Mouse (Mus musculus): ENCODE results near the gene Lrp1. TPM values are rescaled to one million over a fixed set of nuclear protein-coding genes. Genes with fewer than 3 reads are reported as not detected.
A peak's percentile ranks its signal among the peaks of the same experiment; 100 is the strongest.

Gene Lrp1
- polyA plus RNA-seq, 1 experiment, result 387 TPM

DNA sequence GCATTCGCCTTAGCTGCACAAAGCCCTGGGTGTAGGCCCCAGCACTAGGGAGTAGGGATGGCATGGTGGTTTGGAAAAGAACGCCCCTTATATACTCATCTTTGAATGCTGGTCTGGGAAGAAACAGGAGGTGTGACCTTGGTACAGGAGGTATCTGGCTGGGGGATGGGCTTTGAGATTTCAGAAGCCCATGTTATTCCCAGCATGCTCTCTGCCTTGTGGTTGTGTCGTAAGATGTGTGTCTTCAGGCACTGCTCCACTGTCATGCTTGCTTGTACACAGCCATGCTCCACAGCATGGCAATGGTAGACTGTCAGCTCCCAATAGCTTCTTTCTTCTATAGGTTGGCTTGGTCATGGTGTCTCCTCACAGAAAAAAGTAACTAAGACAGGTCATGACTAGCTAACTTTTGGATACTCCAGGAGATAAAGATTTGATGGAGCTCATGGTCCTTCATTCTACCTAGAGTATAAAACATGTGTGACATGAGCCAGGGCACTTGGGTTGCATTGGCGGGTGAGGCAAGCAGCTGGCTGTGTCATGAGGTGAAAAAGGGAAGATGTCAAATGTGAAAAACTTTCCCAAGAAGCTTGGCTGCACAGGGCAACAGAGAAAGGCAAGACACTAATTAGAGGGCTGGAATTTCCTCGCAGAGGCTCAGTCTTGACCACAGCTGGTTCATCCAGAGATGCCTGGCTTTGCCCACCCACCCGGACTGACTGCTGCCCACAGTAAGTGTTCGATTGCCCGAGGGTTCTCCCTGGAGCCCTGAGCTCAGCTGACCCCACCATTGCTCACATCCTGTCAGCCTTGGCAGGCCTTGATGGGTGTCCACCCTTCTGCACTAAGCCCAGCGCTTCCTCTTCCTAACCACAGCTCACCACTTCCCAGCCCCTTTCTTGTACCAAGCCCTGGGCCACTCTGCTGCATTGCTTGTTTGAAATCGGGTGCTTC, 10.6 kb upstream of the Lrp1 start:
- H3K4me3 ChIP-seq (ENCODE audit: insufficient read depth, low read length), result no peak overlapping the region
- H3K27ac ChIP-seq (ENCODE audit: insufficient read depth, low read length), result no peak overlapping the region
- peaks cover 6% of the 10 kb centered on the region; the same call in 1 of the 2 replicates for H3K4me1 ChIP-seq (ENCODE audit: control insufficient read depth, insufficient read depth, low read length)
- TF ChIP-seq CTCF (IDR thresholded peaks at IDR 0.05; ENCODE audit: borderline replicate concordance, insufficient read depth, low read length) (no peak), POLR2A (IDR thresholded peaks at IDR 0.05; ENCODE audit: low read depth, low read length) (no peak)

DNA sequence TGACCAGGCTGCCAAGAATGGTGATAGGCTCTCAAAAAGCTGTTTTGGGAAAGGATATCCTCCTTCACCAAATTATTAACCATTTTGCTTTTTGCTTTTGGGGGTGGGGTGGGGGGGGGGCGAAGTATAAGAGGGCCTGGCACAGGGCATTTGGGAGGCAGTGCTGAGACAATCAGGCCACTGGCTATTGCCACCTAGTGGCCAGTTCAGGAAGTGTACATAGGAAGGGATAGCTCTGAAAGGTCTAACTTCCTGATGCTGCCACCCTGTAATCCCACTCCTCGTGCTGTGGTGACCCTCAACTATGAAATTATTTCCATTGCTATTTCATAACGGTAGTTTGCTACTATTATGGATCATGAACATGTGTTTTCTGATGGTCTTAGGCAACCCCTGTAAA, 5.5 kb upstream of the Lrp1 start:
- TF ChIP-seq POLR2A (IDR thresholded peaks at IDR 0.05; ENCODE audit: low read depth, low read length), result no peak
- TF ChIP-seq CTCF (IDR thresholded peaks at IDR 0.05; ENCODE audit: borderline replicate concordance, insufficient read depth, low read length), result no peak
- Histone ChIP-seq H3K4me1 (ENCODE audit: control insufficient read depth, insufficient read depth, low read length) (no peaks in the 10 kb centered on the region), H3K4me3 (ENCODE audit: insufficient read depth, low read length) (no peak overlapping the region), H3K27ac (ENCODE audit: insufficient read depth, low read length) (no peak overlapping the region)

DNA sequence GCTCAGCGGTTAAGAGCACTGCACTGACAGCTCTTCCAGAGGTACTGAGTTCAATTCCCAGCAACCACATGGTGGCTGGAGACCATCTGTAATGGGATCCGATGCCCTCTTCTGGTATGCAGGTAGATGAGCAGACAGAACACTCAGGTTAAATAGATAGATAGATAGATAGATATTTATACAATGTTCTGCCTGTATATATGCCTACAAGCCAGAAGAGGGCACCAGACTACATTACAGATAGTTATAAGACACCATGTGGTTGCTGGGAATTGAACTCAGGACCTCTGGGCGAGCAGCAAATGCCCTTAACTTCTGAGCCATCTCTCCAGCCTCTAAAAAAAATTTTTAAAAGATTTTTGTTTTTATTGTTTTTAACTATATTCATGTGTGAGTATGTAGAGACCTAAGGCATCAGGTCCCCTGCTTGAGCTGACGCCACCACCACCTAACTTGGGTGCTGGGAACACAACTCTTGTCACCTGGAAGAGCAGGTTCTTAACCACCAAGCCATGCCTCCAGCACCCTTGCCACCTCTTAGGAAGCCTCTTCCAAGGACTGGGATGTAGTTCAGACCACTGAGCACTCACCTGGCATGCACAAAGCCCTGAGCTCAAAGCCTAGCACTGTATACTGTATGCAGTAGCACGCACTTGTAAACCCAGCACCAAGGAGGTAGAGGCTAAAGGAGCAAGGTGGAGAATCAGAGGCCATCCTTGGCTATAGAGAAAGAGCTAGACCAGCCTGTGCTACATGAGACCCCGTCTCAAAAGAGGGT, 2.7 kb upstream of the Lrp1 start:
- Histone ChIP-seq H3K4me1 (ENCODE audit: control insufficient read depth, insufficient read depth, low read length) (no peaks in the 10 kb centered on the region), H3K27ac (ENCODE audit: insufficient read depth, low read length) (no peak overlapping the region), H3K4me3 (ENCODE audit: insufficient read depth, low read length) (no peak overlapping the region)
- TF ChIP-seq POLR2A (IDR thresholded peaks at IDR 0.05; ENCODE audit: low read depth, low read length), result no peak
- no peak for TF ChIP-seq CTCF (IDR thresholded peaks at IDR 0.05; ENCODE audit: borderline replicate concordance, insufficient read depth, low read length)

DNA sequence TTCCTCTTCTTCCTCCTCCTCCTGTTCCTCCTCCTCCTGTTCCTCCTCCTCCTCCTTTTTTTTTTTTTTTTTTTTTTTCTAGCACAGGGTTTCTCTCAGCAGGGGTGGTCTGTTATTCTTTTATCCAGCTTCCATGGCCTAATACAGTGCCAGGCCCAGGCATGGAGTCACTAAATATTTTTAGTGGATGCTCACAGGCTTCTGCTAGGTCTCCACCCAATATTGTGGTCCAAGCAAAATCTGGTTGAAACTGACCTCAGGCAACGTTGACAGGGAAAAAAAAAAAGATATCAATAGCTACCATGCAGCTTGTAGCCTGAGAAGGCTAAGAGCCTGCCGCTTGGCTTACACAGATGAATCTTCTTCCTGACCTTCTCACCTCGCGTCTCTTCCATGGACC, 1.7 kb upstream of the Lrp1 start:
- no peak; the same call in 1 of the 2 replicates for TF ChIP-seq POLR2A (IDR thresholded peaks at IDR 0.05; ENCODE audit: low read depth, low read length)
- no peak for TF ChIP-seq CTCF (IDR thresholded peaks at IDR 0.05; ENCODE audit: borderline replicate concordance, insufficient read depth, low read length)
- H3K27ac ChIP-seq (ENCODE audit: insufficient read depth, low read length), result peak overlapping the region; percentile 99
- H3K4me1 ChIP-seq (ENCODE audit: control insufficient read depth, insufficient read depth, low read length), result no peaks in the 10 kb centered on the region; the same call in 1 of the 2 replicates
- no peak overlapping the region for H3K4me3 ChIP-seq (ENCODE audit: insufficient read depth, low read length)

DNA sequence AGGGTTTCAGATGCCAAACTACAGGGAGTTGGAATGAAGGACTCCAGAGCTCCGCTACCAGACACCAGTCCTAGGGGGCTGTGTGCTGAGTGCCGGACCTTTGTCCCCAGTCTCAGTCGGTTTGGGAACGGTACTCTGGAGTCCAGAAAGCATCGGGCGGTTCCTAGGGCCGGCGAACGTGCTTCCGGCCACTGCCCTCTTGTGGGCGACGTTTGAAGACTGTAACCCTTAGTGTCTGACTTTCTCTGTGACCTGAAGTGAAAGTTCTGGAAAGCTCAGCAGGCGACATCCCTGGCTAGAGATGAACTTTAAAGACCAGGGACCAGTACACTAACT, 1.1 kb upstream of the Lrp1 start:
- TF ChIP-seq CTCF (IDR thresholded peaks at IDR 0.05; ENCODE audit: borderline replicate concordance, insufficient read depth, low read length) (peak; percentile 45; the same call in 1 of the 2 replicates), POLR2A (IDR thresholded peaks at IDR 0.05; ENCODE audit: low read depth, low read length) (no peak; the same call in 1 of the 2 replicates)
- Histone ChIP-seq H3K4me1 (ENCODE audit: control insufficient read depth, insufficient read depth, low read length) (peaks cover 6% of the 10 kb centered on the region), H3K4me3 (ENCODE audit: insufficient read depth, low read length) (peak overlapping the region; percentile 16), H3K27ac (ENCODE audit: insufficient read depth, low read length) (peak overlapping the region; percentile 99)

DNA sequence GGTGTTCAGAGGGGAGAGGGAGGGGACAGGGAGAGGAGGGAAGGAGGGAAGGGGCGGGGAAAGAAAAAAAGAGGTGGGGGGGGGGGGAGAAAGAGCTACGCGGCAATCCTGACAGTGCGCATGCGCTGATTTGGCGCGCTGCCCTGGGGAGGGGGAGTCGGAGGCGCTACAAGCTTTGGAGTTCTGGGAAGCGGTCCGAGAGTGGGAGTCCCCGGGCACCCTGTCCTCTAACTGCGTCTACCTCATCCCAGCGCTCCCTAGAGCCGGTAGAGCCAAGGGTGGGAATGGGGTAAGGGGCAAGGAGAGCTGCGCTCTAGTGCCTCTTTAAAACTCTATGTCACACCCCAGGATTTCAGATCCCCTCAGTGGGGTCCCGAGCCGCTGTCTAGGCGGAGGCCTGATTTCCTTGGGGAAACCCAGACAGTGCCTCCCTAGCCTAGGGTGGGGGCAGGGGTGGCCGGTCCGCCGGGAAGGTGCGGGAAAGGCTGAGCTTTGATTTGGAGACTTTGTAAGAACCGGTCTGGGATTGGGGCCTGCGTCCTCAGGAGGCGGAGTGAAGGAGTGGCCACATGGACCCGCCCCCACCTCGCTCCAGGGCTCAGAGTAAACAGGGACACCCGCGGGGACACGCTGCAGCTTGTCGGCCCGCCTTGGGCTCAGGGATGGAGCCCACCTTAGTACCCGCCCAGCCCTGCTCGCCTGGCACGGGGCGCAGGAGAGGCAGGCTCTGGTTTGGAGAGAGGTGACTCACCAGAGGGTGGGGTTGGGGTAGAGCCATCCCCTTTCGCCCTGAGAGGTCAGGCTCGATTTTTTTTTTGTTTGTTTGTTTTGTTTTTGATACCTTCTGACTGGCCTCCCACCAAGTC, 476 bp upstream of the Lrp1 start:
- Histone ChIP-seq H3K27ac (ENCODE audit: insufficient read depth, low read length) (peak overlapping the region; percentile 99), H3K4me1 (ENCODE audit: control insufficient read depth, insufficient read depth, low read length) (peaks cover 7% of the 10 kb centered on the region), H3K4me3 (ENCODE audit: insufficient read depth, low read length) (peak overlapping the region; percentile 63)
- peak; percentile 72 for TF ChIP-seq POLR2A (IDR thresholded peaks at IDR 0.05; ENCODE audit: low read depth, low read length)
- no peak for TF ChIP-seq CTCF (IDR thresholded peaks at IDR 0.05; ENCODE audit: borderline replicate concordance, insufficient read depth, low read length)

DNA sequence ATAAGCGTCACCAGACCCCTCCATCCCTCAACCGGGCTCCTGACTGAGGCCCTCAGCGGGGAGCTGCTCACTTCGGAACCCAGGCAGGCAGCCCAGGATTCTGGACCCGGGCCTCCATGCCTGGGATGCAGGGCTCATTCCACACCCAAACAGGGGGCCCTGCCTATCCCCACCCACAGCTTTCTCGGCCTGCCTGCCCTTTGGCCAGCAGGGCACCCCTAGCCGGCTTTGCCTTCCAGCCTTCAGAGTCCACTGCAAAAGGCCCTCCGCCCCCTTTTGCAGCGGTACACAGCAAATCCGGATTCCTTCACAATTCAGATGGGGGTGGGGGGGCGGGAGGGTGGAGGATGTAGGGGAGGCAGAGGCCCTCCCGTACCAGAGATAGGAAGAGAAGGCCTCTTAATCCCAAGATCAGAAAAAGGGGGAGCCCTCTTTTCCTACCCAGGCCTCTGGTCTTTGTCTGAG, 975 bp downstream of the Lrp1 start:
- H3K27ac ChIP-seq (ENCODE audit: insufficient read depth, low read length), result peak overlapping the region; percentile 97
- H3K4me3 ChIP-seq (ENCODE audit: insufficient read depth, low read length), result peak overlapping the region; percentile 81
- H3K4me1 ChIP-seq (ENCODE audit: control insufficient read depth, insufficient read depth, low read length), result peaks cover 17% of the 10 kb centered on the region
- TF ChIP-seq POLR2A (IDR thresholded peaks at IDR 0.05; ENCODE audit: low read depth, low read length) (peak; percentile 37; the same call in 1 of the 2 replicates), CTCF (IDR thresholded peaks at IDR 0.05; ENCODE audit: borderline replicate concordance, insufficient read depth, low read length) (no peak)

DNA sequence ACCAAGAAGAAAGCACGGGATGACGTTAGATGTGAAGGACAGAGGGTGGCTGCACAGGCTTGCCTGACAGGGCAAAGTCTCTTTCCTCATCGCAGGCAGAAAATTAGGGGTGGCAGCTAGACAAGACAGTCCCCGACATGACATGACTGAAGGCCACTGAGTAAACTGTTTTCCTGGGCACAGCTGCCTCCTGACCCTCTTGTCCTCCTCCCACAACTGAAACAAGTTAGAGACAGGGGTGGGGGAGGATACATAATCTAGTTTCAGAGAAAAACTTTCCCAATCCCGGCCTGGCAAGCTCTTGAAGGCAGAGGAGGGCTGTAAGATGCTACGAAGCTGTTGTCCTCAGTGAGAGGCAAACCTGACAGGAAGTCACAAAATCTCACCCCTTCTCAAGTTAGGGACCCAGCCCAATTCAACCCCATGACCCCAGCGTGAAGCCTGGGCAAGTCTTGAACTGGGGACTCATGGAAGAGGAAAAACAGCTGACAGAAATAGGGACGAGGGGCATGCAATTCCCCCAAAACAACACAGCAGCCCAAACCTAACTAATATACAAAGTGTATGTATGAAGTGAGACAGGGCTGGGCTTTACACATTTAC, 1.7 kb downstream of the Lrp1 start:
- peaks cover 21% of the 10 kb centered on the region for H3K4me1 ChIP-seq (ENCODE audit: control insufficient read depth, insufficient read depth, low read length)
- H3K4me3 ChIP-seq (ENCODE audit: insufficient read depth, low read length), result peak overlapping the region; percentile 81
- peak overlapping the region; percentile 97 for H3K27ac ChIP-seq (ENCODE audit: insufficient read depth, low read length)
- TF ChIP-seq POLR2A (IDR thresholded peaks at IDR 0.05; ENCODE audit: low read depth, low read length), result peak; percentile 31; the same call in 1 of the 2 replicates
- no peak for TF ChIP-seq CTCF (IDR thresholded peaks at IDR 0.05; ENCODE audit: borderline replicate concordance, insufficient read depth, low read length)

Measured in embryonic fibroblast, embryonic 13.5 days (primary cell).